ENCODE assay signal across 26 mouse cellular contexts in the genomic region with DNA sequence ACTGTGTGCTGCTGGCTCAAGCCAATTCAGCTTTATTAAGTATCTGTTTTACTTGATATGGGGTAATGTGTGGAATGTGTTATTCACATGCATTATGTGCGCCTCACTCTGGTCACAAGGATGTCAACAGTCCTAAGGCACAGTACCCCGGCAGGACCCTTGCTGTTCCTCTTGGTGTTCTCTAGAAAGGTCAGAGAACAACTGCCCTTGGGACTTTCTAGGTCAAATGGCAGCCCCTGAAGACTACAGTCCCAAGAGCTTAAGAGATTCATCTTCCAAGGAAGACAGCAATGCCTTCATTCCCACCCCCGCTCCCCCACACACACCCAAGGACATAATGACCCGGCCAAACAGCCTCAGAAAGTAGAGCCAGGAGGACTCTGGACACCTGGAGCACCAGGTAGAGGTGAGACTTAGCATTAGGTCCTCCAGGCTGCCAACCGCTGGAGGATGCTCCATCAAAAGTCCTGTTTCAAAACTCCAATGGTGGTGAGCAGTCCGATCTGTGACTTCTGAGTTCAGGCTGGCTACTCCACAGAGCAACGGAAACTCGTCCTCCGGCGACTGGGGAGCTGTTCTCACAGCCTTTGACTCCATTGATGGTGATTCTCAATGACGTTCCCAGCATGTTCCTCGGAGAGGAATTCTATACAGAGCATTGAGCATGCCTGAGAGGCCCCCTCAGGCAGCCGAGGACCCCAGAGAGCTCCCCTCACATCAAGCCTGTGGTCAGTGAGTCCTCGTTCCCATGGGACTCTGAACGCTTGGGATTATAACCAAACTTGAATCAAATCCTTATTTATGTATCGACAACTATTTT.
DNase-seq lines count a peak whose midpoint lies in the region; ATAC-seq lines count a peak whose summit lies in the region.
"Had no signal": no experiment of that assay in that cellular context is flagged by ENCODE, and none has a peak within 500 bp of the region (broad histone marks: within the 10 kb centered on the region; RNA-seq: fewer than 3 reads in every experiment).

No protein-coding gene starts in this region.

- H3K27me3 ChIP-seq in heart, embryonic 11.5 days (ENCODE audit: control insufficient read depth, insufficient read depth, low read length) = no peaks in the 10 kb centered on the region
- H3K27me3 ChIP-seq in stomach, embryonic 16.5 days (ENCODE audit: control insufficient read depth, insufficient read depth, low read length) = no peaks in the 10 kb centered on the region
- H3K27me3 ChIP-seq: heart, embryonic 12.5 days; kidney, embryonic 15.5 days; liver, embryonic 13.5 days; midbrain, embryonic 13.5 days; neural tube, embryonic 13.5 days had no signal

- ATAC-seq in heart, embryonic 11.5 days (replicated peaks; ENCODE audit: insufficient number of reproducible peaks, low FRiP score, low TSS enrichment) = no peak
- ATAC-seq in stomach, embryonic 16.5 days (ENCODE audit: insufficient read depth, low FRiP score) = no peak
- ATAC-seq: CD4-positive, CD25-positive, alpha-beta regulatory T cell, adult 4 months; forebrain, postnatal 0 days; midbrain, embryonic 13.5 days had no signal

- DNase-seq in heart, adult 11 months = peak; percentile 91
- DNase-seq in kidney, postnatal 10 days = peak; percentile 29
- no peak for DNase-seq in kidney, adult 9 months
- no peak for DNase-seq in adrenal gland, postnatal 25 days
- DNase-seq: adrenal gland, postnatal 36 days; cerebellum, adult 11 months; cerebellum, adult 9-11 months; forebrain, postnatal 0 days; gastrocnemius, postnatal 36 days; heart, postnatal 14 days; kidney, postnatal 4 days; liver, embryonic 13.5 days; lung, postnatal 10 days; right cerebral cortex, adult 18-20 months; right cerebral cortex, postnatal 4 days had no signal

- H3K36me3 ChIP-seq in heart, embryonic 11.5 days (ENCODE audit: control insufficient read depth, insufficient read depth, low read length) = no peaks in the 10 kb centered on the region
- H3K36me3 ChIP-seq in stomach, embryonic 16.5 days (ENCODE audit: control insufficient read depth, insufficient read depth, low read length) = no peaks in the 10 kb centered on the region
- H3K36me3 ChIP-seq: liver, embryonic 13.5 days; midbrain, embryonic 13.5 days; neural tube, embryonic 13.5 days had no signal

- no peaks in the 10 kb centered on the region for H3K9me3 ChIP-seq in heart, embryonic 11.5 days (replicated peaks; ENCODE audit: control insufficient read depth, low read length)
- H3K9me3 ChIP-seq in stomach, embryonic 16.5 days (replicated peaks; ENCODE audit: control insufficient read depth, low read length) = no peaks in the 10 kb centered on the region
- H3K9me3 ChIP-seq: forebrain, embryonic 10.5 days; heart, embryonic 12.5 days; kidney, embryonic 15.5 days; liver, embryonic 13.5 days; midbrain, embryonic 13.5 days; neural tube, embryonic 13.5 days had no signal

- H3K4me2 ChIP-seq in heart, embryonic 11.5 days = no peak overlapping the region
- H3K4me2 ChIP-seq in stomach, embryonic 16.5 days (ENCODE audit: low read depth, low read length) = no peak overlapping the region
- H3K4me2 ChIP-seq: heart, embryonic 12.5 days; hindbrain, embryonic 14.5 days; kidney, embryonic 15.5 days; liver, embryonic 13.5 days; midbrain, embryonic 13.5 days; neural tube, embryonic 13.5 days had no signal

- H3K4me3 ChIP-seq in heart, embryonic 11.5 days (ENCODE audit: low read depth, low read length) = no peak overlapping the region
- H3K4me3 ChIP-seq in brown adipose tissue, adult 24 weeks (ENCODE audit: insufficient read depth, low read depth, low read length) = no peak overlapping the region
- H3K4me3 ChIP-seq in stomach, embryonic 16.5 days (replicated peaks; ENCODE audit: low read length) = no peak overlapping the region
- H3K4me3 ChIP-seq: forebrain, embryonic 10.5 days; heart, embryonic 12.5 days; kidney, embryonic 15.5 days; liver, embryonic 13.5 days; midbrain, embryonic 13.5 days; myocyte; neural tube, embryonic 13.5 days had no signal

- WGBS in heart, embryonic 11.5 days (ENCODE audit: insufficient replicate concordance) = 84% methylated on average over 16 of the region's 16 CpGs
- 73% methylated on average over 16 of the region's 16 CpGs for WGBS in stomach, embryonic 16.5 days

- no peak overlapping the region for H3K9ac ChIP-seq in heart, embryonic 11.5 days (ENCODE audit: low read depth, low read length)
- no peak overlapping the region for H3K9ac ChIP-seq in stomach, embryonic 16.5 days (ENCODE audit: low read length)
- H3K9ac ChIP-seq: forebrain, postnatal 0 days; hindbrain, embryonic 14.5 days; kidney, embryonic 15.5 days; liver, embryonic 13.5 days; midbrain, embryonic 13.5 days; neural tube, embryonic 13.5 days had no signal

- no peak overlapping the region for H3K27ac ChIP-seq in heart, embryonic 11.5 days (ENCODE audit: low read depth, low read length)
- H3K27ac ChIP-seq in brown adipose tissue, adult 24 weeks (replicated peaks; ENCODE audit: low read depth, low read length) = peak overlapping the region; percentile 65
- peak overlapping the region; percentile 31; the same call in 1 of the 2 replicates for H3K27ac ChIP-seq in stomach, embryonic 16.5 days (ENCODE audit: low read length)
- H3K27ac ChIP-seq: hindbrain, embryonic 14.5 days; liver, embryonic 13.5 days; midbrain, embryonic 13.5 days; neural tube, embryonic 13.5 days had no signal

- H3K4me1 ChIP-seq in heart, embryonic 11.5 days (ENCODE audit: control insufficient read depth, insufficient read depth, low read length) = peaks cover 50% of the 10 kb centered on the region
- H3K4me1 ChIP-seq in brown adipose tissue, adult 24 weeks (ENCODE audit: control insufficient read depth, insufficient read depth, insufficient read length, low read length) = peaks cover 78% of the 10 kb centered on the region
- peaks cover 37% of the 10 kb centered on the region for H3K4me1 ChIP-seq in stomach, embryonic 16.5 days (ENCODE audit: control insufficient read depth, insufficient read depth, low read length)
- H3K4me1 ChIP-seq: liver, embryonic 13.5 days had no signal

Comparison
In these comparisons a context has a peak if more than half of its experiments do, and no peak if none do; other contexts are left out.
1. DNase-seq: peak in heart, adult 11 months (single experiment) and kidney, postnatal 10 days (single experiment); none in kidney, adult 9 months (single experiment) and adrenal gland, postnatal 25 days (single experiment).